Mouse (Mus musculus): ENCODE results near the gene Olfr356. TPM values are rescaled to one million over a fixed set of nuclear protein-coding genes. Genes with fewer than 3 reads are reported as not detected.

Gene Olfr356
- polyA plus RNA-seq (2012), result not detected in 2 replicates

DNA sequence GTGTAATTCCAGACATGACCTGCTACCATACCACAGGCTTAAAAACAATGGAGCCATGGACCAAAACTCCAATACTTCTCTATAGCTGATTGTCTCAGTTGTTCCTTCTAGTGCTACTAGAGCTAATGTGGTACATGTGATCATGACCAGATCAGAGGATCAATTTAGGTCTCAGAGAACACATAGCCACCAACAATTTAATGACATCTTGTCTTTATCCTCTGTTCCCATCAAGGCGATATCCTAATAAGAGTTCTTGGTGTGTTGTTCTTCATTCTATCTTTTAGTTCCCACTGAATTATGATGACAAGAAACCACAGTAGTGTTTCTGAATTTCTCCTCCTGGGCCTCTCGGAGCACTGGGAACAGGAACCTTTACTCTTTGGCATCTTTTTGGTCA, at the start of gene Olfr356:
TSS of gene Olfr356 (plus strand) at position 301 of the 400 bp plus-strand sequence.
- TF ChIP-seq GATA1 (IDR thresholded peaks at IDR 0.05; ENCODE audit: low read length), result no peak

GRCm38 (mm10) chr2:36892836-36893235, 44.1 kb upstream of the Olfr356 start, which contains the start of gene Olfr353:
Gene Olfr353, minus strand, starts transcription at chr2:36892936.
- no peak for TF ChIP-seq GATA1 (IDR thresholded peaks at IDR 0.05; ENCODE audit: low read length)

- no peak for TF ChIP-seq GATA1 (IDR thresholded peaks at IDR 0.05; ENCODE audit: low read length)
These were observed 39.8 kb upstream of the Olfr356 start for GRCm38 (mm10) chr2:36897114-36897513.

- no peak for TF ChIP-seq GATA1 (IDR thresholded peaks at IDR 0.05; ENCODE audit: low read length)
These were observed 31.5 kb upstream of the Olfr356 start, which contains the start of gene Olfr354 for GRCm38 (mm10) chr2:36905380-36905779. Gene Olfr354, plus strand, starts transcription at chr2:36905680.

DNA sequence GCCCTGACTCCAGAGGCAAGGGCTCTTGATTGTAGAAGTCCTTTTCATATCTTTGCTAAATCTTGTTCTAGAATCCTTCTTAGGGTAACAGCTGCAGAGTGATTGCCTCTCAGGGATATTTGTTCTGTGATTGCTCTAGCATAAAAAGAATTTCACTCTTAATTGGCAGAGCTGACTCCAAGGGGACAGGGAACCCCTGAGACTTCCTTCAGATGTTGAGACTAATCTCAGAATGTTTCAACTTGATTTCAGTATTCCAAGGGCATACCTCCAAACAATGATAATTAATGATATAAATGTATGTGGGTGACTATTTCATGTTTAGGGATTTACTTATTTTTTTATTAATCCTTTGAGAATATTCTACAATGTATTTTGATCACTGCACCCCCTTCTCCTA, 8.1 kb upstream of the Olfr356 start, which contains the start of gene Olfr355:
TSS of gene Olfr355 (minus strand) at position 101 of the 400 bp plus-strand sequence.
- TF ChIP-seq GATA1 (IDR thresholded peaks at IDR 0.05; ENCODE audit: low read length), result no peak

Other genes starting within 250 kb of the Olfr356 start
- gene Olfr347, start 205.2 kb upstream of the Olfr356 start, polyA plus RNA-seq (2012), result not detected in 2 replicates
- gene Olfr348, start 152.8 kb upstream of the Olfr356 start, polyA plus RNA-seq (2012), result not detected in 2 replicates
- not detected in 2 replicates for gene Olfr50, start 146.6 kb upstream of the Olfr356 start, polyA plus RNA-seq (2012)
- not detected in 2 replicates for gene Olfr3, start 120.1 kb upstream of the Olfr356 start, polyA plus RNA-seq (2012)
- not detected in 2 replicates for gene Olfr350, start 90.8 kb upstream of the Olfr356 start, polyA plus RNA-seq (2012)
- gene Olfr351, start 74.5 kb upstream of the Olfr356 start, polyA plus RNA-seq (2012), result not detected in 2 replicates
- not detected in 2 replicates for gene Olfr352, start 68.7 kb upstream of the Olfr356 start, polyA plus RNA-seq (2012)
- not detected in 2 replicates for gene Olfr353, start 44.2 kb upstream of the Olfr356 start, polyA plus RNA-seq (2012)
- not detected in 2 replicates for gene Olfr354, start 31.4 kb upstream of the Olfr356 start, polyA plus RNA-seq (2012)
- not detected in 2 replicates for gene Olfr355, start 8.2 kb upstream of the Olfr356 start, polyA plus RNA-seq (2012)
- not detected in 2 replicates for gene Olfr357, start 56.7 kb downstream of the Olfr356 start, polyA plus RNA-seq (2012)
- not detected in 2 replicates for gene Olfr358, start 72.2 kb downstream of the Olfr356 start, polyA plus RNA-seq (2012)
- not detected in 2 replicates for gene Olfr360, start 128.6 kb downstream of the Olfr356 start, polyA plus RNA-seq (2012)
- not detected in 2 replicates for gene Olfr361, start 152.2 kb downstream of the Olfr356 start, polyA plus RNA-seq (2012)
- not detected in 2 replicates for gene Olfr362, start 180.8 kb downstream of the Olfr356 start, polyA plus RNA-seq (2012)
- not detected in 2 replicates for gene Olfr364-ps1, start 202.2 kb downstream of the Olfr356 start, polyA plus RNA-seq (2012)

All from G1E-ER4 (cell line).